Mouse (Mus musculus) C2C12 (cell line): Measurements from ENCODE around the gene Prr15l. TPM values are rescaled to one million over a fixed set of nuclear protein-coding genes. Genes with fewer than 3 reads are reported as not detected.

Experiments
- H3K27me3 ChIP-seq: one replicate; pipeline ENCODE4 v1.6.1; 2011; ENCODE audit not compliant: control insufficient read depth, insufficient read depth, insufficient read length
- H3K36me3 ChIP-seq: one replicate; pipeline ENCODE4 v1.6.1; 2011; ENCODE audit not compliant: control insufficient read depth, insufficient read depth
- H3K4me3 ChIP-seq: one replicate; pipeline ENCODE4 v1.5.1; 2011; ENCODE audit warnings: mild to moderate bottlenecking, control low read depth; ENCODE audit not compliant: poor library complexity, insufficient read depth, severe bottlenecking
- H3K79me2 ChIP-seq: one replicate; pipeline ENCODE4 v1.6.1; 2011; ENCODE audit not compliant: control insufficient read depth, insufficient read depth
- H3K79me3 ChIP-seq: one replicate; pipeline ENCODE4 v1.6.1; 2011; ENCODE audit warnings: low read depth, control low read depth
- H3ac ChIP-seq: one replicate; pipeline ENCODE3; 2011; ENCODE audit warnings: low read depth; ENCODE audit not compliant: control insufficient read depth, insufficient read length
- CEBPB ChIP-seq: IDR thresholded peaks from one replicate; pipeline ENCODE4 v1.6.1; 2011; ENCODE audit warnings: low read depth, mild to moderate bottlenecking, control low read depth, moderate library complexity
- CTCF ChIP-seq: IDR thresholded peaks from one replicate; pipeline ENCODE4 v1.5.1; 2011; ENCODE audit not compliant: control insufficient read depth, insufficient read depth, insufficient read length
- FOSL1 ChIP-seq: IDR thresholded peaks from one replicate; pipeline ENCODE4 v1.8.0; 2011; ENCODE audit warnings: mild to moderate bottlenecking, low read length; ENCODE audit not compliant: poor library complexity, insufficient read depth, severe bottlenecking
- MAX ChIP-seq: IDR thresholded peaks from one replicate; pipeline ENCODE4 v1.6.1; 2011; ENCODE audit warnings: mild to moderate bottlenecking, control low read depth
- MYOD1 ChIP-seq: IDR thresholded peaks from one replicate; pipeline ENCODE4 v1.6.1; 2011; ENCODE audit warnings: low read depth; ENCODE audit not compliant: control insufficient read depth, insufficient read length
- MYOG ChIP-seq: IDR thresholded peaks from one replicate; pipeline ENCODE4 v1.6.1; 2011; ENCODE audit not compliant: control insufficient read depth, insufficient read length; ENCODE audit errors: extremely low read depth
- USF1 ChIP-seq: IDR thresholded peaks from one replicate; pipeline ENCODE4 v1.6.1; 2011; ENCODE audit warnings: low read depth, mild to moderate bottlenecking, control low read depth, moderate library complexity
- polyA plus RNA-seq: library from polyadenylated mRNA; unstranded; fragments of >200 nt; fragmentation: generic; extraction: Trizol; gene quantifications from one replicate; pipeline ENCODE4 v1.2.1, GENCODE M21; 2012; ENCODE audit warnings: missing spikeins

Prr15l gene
- polyA plus RNA-seq, 1 experiment = 0.01 TPM

DNA sequence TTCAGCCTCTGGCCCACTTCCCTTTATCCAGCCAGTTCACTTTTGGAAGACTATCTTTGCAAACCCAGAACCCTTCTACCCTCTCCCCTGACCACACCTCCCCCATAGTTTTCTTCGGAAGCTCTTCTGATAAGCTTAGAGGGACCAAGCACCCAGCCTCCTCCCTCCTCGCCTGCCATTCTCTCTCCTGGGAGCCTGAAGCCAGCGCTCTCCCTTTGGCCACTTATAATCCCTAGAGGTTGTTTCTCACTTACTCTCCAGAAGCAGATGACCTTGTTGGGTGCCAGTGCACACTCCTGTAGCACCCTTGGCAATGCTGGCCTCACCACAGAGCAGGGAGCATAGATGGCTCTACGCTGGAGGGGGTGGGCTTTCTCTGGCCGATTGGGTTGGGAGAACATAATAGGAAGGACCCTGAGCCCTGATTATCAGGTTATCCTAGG lies 41.4 kb downstream of the Prr15l start:
- no peak for TF ChIP-seq MYOD1
- no peak for TF ChIP-seq CEBPB
- TF ChIP-seq FOSL1 = no peak
- no peak for TF ChIP-seq MAX
- no peak for TF ChIP-seq MYOG
- no peak for TF ChIP-seq USF1
- TF ChIP-seq CTCF = no peak
- Histone ChIP-seq H3K4me3 (no peak overlapping the region), H3K79me2 (peaks cover 69% of the 10 kb centered on the region), H3ac (no peak overlapping the region), H3K36me3 (no peaks in the 10 kb centered on the region), H3K27me3 (no peaks in the 10 kb centered on the region), H3K79me3 (peaks cover 39% of the 10 kb centered on the region)

DNA sequence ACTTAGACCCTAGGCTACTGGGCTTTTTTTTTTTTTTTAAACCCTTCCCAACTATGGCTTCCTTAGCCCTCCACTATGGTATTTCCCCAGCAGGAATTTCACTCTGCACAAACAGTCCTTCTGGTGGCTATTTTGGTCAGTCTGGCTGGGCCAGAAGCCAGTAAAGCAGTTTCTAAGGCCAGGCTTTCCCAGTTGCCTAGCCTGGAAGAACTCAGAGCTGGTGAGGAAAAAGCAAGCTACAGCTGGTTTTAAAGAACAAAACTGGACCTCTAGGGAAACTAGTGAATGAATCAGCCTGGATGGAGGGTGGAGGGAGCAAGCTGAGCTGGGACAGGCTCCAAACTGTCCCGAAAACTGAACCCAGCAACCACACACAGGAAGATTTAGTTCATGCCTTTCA lies 41.8 kb downstream of the Prr15l start:
- Histone ChIP-seq H3K4me3 (no peak overlapping the region), H3K79me3 (peaks cover 44% of the 10 kb centered on the region), H3ac (no peak overlapping the region), H3K36me3 (no peaks in the 10 kb centered on the region), H3K79me2 (peaks cover 70% of the 10 kb centered on the region), H3K27me3 (no peaks in the 10 kb centered on the region)
- TF ChIP-seq MAX (no peak), USF1 (no peak), MYOD1 (no peak), CEBPB (no peak), MYOG (no peak), FOSL1 (no peak), CTCF (no peak)

- Histone ChIP-seq H3K4me3 (no peak overlapping the region), H3ac (no peak overlapping the region), H3K79me3 (peaks cover 49% of the 10 kb centered on the region), H3K36me3 (no peaks in the 10 kb centered on the region), H3K79me2 (peaks cover 76% of the 10 kb centered on the region), H3K27me3 (no peaks in the 10 kb centered on the region)
- TF ChIP-seq FOSL1 (no peak), CTCF (no peak), USF1 (no peak), MYOG (no peak), MYOD1 (no peak), MAX (no peak), CEBPB (no peak)
Measured at GRCm38 (mm10) chr11:96970341-96970740, 42.4 kb downstream of the Prr15l start.

GRCm38 (mm10) chr11:96972906-96973305 lies 45.0 kb downstream of the Prr15l start:
- Histone ChIP-seq H3K79me3 (peaks cover 48% of the 10 kb centered on the region), H3ac (no peak overlapping the region), H3K79me2 (peaks cover 84% of the 10 kb centered on the region), H3K36me3 (no peaks in the 10 kb centered on the region), H3K27me3 (no peaks in the 10 kb centered on the region), H3K4me3 (no peak overlapping the region)
- TF ChIP-seq MYOG (no peak), CEBPB (peak; percentile 29)

DNA sequence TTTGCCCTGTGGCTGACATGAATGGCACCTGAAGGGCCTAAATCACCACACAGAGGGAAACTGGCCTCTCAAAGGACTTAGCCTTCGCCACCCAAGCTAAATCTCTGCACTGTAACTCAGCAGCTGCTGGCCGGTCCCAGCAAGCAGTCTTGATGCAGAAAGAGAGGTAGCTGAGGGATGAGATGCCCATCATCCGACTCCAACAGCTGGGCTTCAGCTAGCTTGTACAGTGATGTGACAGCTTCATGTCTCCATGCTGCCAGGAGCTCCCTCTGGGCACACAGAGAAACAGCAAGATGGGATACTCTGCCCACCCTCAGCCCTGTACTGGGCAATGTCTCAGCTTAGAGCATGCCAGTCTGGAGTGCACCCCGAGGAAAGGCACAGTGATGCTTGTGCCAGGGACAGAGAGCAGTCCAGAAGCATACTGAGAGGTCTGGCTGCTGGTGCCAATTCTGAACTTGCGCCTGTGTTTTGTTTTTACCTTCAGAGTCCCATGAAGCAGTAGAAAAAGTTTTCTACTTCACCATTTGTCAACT lies 45.6 kb downstream of the Prr15l start:
- no peak for TF ChIP-seq CTCF
- TF ChIP-seq MYOD1 = no peak
- TF ChIP-seq MYOG = no peak
- no peak for TF ChIP-seq USF1
- TF ChIP-seq CEBPB = no peak
- no peak for TF ChIP-seq FOSL1
- no peak for TF ChIP-seq MAX
- H3K79me2 ChIP-seq = peaks cover 78% of the 10 kb centered on the region
- no peak overlapping the region for H3K4me3 ChIP-seq
- no peaks in the 10 kb centered on the region for H3K27me3 ChIP-seq
- no peaks in the 10 kb centered on the region for H3K36me3 ChIP-seq
- peak overlapping the region; percentile 27 for H3ac ChIP-seq
- H3K79me3 ChIP-seq = peaks cover 46% of the 10 kb centered on the region

- Histone ChIP-seq H3K36me3 (no peaks in the 10 kb centered on the region), H3ac (no peak overlapping the region), H3K79me3 (peaks cover 39% of the 10 kb centered on the region), H3K4me3 (no peak overlapping the region), H3K79me2 (peaks cover 67% of the 10 kb centered on the region), H3K27me3 (no peaks in the 10 kb centered on the region)
- TF ChIP-seq MAX = no peak
- no peak for TF ChIP-seq USF1
- no peak for TF ChIP-seq MYOG
- TF ChIP-seq CEBPB = no peak
- no peak for TF ChIP-seq MYOD1
Measured at GRCm38 (mm10) chr11:96974813-96975212, 46.9 kb downstream of the Prr15l start.
